Mouse (Mus musculus) hindbrain, embryonic 15.5 days (tissue): ENCODE measurements around the gene Mb21d2. TPM values are rescaled to one million over a fixed set of nuclear protein-coding genes. Genes with fewer than 3 reads are reported as not detected.

Experiments used
- ATAC-seq: fragments of 200-750 bp; cut with Nextera tagmentation; 2 replicates; pipeline ENCODE4 v1.8.0; 2017; ENCODE audit warnings: low read depth, moderate number of reproducible peaks, moderate TSS enrichment; ENCODE audit not compliant: low FRiP score
- H3K27ac ChIP-seq: fragments of 300-500 bp; sonication (generic); replicated peaks from 2 replicates; pipeline ENCODE4 v1.5.1; 2015; ENCODE audit warnings: mild to moderate bottlenecking, inconsistent platforms
- H3K27me3 ChIP-seq: fragments of 300-500 bp; sonication (generic); 2 replicates; pipeline ENCODE4 v1.6.1; 2015; ENCODE audit warnings: control low read depth, inconsistent platforms
- H3K36me3 ChIP-seq: fragments of 300-500 bp; sonication (generic); 2 replicates; pipeline ENCODE4 v1.6.1; 2015; ENCODE audit warnings: control low read depth, inconsistent platforms
- H3K4me1 ChIP-seq: fragments of 300-500 bp; sonication (generic); replicated peaks from 2 replicates; pipeline ENCODE4 v1.6.1; 2015; ENCODE audit warnings: control low read depth, inconsistent platforms
- H3K4me2 ChIP-seq: fragments of 300-500 bp; sonication (generic); 2 replicates; pipeline ENCODE4 v1.6.1; 2015; ENCODE audit warnings: moderate library complexity, mild to moderate bottlenecking, inconsistent platforms
- H3K4me3 ChIP-seq: fragments of 300-500 bp; sonication (generic); 2 replicates; pipeline ENCODE4 v1.5.1; 2015; ENCODE audit warnings: mild to moderate bottlenecking, inconsistent platforms
- H3K9ac ChIP-seq: fragments of 300-500 bp; sonication (generic); 2 replicates; pipeline ENCODE4 v1.6.1; 2015; ENCODE audit warnings: inconsistent platforms
- H3K9me3 ChIP-seq: fragments of 300-500 bp; sonication (generic); 2 replicates; pipeline ENCODE4 v1.6.1; 2016; ENCODE audit warnings: control low read depth, inconsistent platforms
- WGBS: fragments of 180-500 bp; shearing (Covaris S2); methylation state at CpG from one replicate; pipeline ENCODE4 v1.1.7; 2015; 5-methylcytosine and 5-hydroxymethylcytosine counted together
- polyA plus RNA-seq: library from polyadenylated mRNA; unstranded; fragments of >200 nt; fragmentation: Nextera tagmentation; extraction: Ambion mirVana; gene quantifications from 2 replicates; pipeline ENCODE4 v1.2.1, GENCODE M21; 2015

Gene Mb21d2
- polyA plus RNA-seq, 1 experiment from 2014 or later, result 22.5 TPM

- no peak for ATAC-seq
- no peak overlapping the region for H3K27ac ChIP-seq
- peaks cover 56% of the 10 kb centered on the region for H3K4me1 ChIP-seq
- WGBS, result 30% methylated on average over 9 of the region's 9 CpGs
- H3K36me3 ChIP-seq, result no peaks in the 10 kb centered on the region
- H3K4me3 ChIP-seq, result no peak overlapping the region
- no peak overlapping the region for H3K9ac ChIP-seq
- no peaks in the 10 kb centered on the region for H3K9me3 ChIP-seq
- no peak overlapping the region; the same call in 1 of the 2 replicates for H3K4me2 ChIP-seq
- H3K27me3 ChIP-seq, result no peaks in the 10 kb centered on the region
These were observed 52.3 kb downstream of the Mb21d2 start for GRCm38 (mm10) chr16:28877162-28877662.

- Histone ChIP-seq H3K27ac (no peak overlapping the region), H3K9me3 (no peaks in the 10 kb centered on the region), H3K4me2 (no peak overlapping the region), H3K36me3 (no peaks in the 10 kb centered on the region), H3K4me3 (no peak overlapping the region), H3K4me1 (peaks cover 56% of the 10 kb centered on the region), H3K27me3 (no peaks in the 10 kb centered on the region), H3K9ac (no peak overlapping the region)
- ATAC-seq, result peak; percentile 35; the same call in 1 of the 2 replicates
- 46% methylated on average over 8 of the region's 8 CpGs for whole genome bisulfite sequencing
These were observed 56.0 kb downstream of the Mb21d2 start for GRCm38 (mm10) chr16:28873404-28873895.

- Histone ChIP-seq H3K27ac (no peak overlapping the region), H3K27me3 (no peaks in the 10 kb centered on the region), H3K9me3 (no peaks in the 10 kb centered on the region), H3K4me2 (no peak overlapping the region), H3K9ac (no peak overlapping the region), H3K36me3 (no peaks in the 10 kb centered on the region), H3K4me3 (no peak overlapping the region), H3K4me1 (peaks cover 48% of the 10 kb centered on the region)
- 53% methylated on average over 9 of the region's 9 CpGs for WGBS
- no peak for ATAC-seq
These were observed 58.6 kb downstream of the Mb21d2 start for GRCm38 (mm10) chr16:28870860-28871259.

- ATAC-seq, result no peak
- Histone ChIP-seq H3K27me3 (no peaks in the 10 kb centered on the region), H3K4me2 (no peak overlapping the region), H3K27ac (no peak overlapping the region), H3K9me3 (no peaks in the 10 kb centered on the region), H3K9ac (no peak overlapping the region), H3K4me1 (peaks cover 48% of the 10 kb centered on the region), H3K36me3 (no peaks in the 10 kb centered on the region), H3K4me3 (no peak overlapping the region)
- WGBS, result 73% methylated on average over 5 of the region's 5 CpGs
These were observed 59.0 kb downstream of the Mb21d2 start for GRCm38 (mm10) chr16:28870456-28870855.

- Histone ChIP-seq H3K4me1 (peaks cover 45% of the 10 kb centered on the region), H3K9me3 (no peaks in the 10 kb centered on the region), H3K27ac (no peak overlapping the region), H3K27me3 (no peaks in the 10 kb centered on the region), H3K4me3 (no peak overlapping the region), H3K9ac (no peak overlapping the region), H3K4me2 (no peak overlapping the region), H3K36me3 (no peaks in the 10 kb centered on the region)
- WGBS, result 83% methylated on average over 9 of the region's 9 CpGs
- ATAC-seq, result no peak
These were observed 60.6 kb downstream of the Mb21d2 start for GRCm38 (mm10) chr16:28868864-28869263.

GRCm38 (mm10) chr16:28866584-28867295 is 62.7 kb downstream of the Mb21d2 start:
- Histone ChIP-seq H3K4me1 (peaks cover 26% of the 10 kb centered on the region), H3K9ac (no peak overlapping the region), H3K9me3 (no peaks in the 10 kb centered on the region), H3K27me3 (no peaks in the 10 kb centered on the region), H3K4me2 (no peak overlapping the region), H3K27ac (no peak overlapping the region), H3K36me3 (no peaks in the 10 kb centered on the region), H3K4me3 (no peak overlapping the region)
- ATAC-seq, result no peak
- WGBS, result 35% methylated on average over 8 of the region's 8 CpGs

- no peaks in the 10 kb centered on the region for H3K36me3 ChIP-seq
- no peak for ATAC-seq
- H3K4me3 ChIP-seq, result no peak overlapping the region
- no peaks in the 10 kb centered on the region for H3K9me3 ChIP-seq
- WGBS, result 77% methylated on average over 6 of the region's 6 CpGs
- H3K27ac ChIP-seq, result no peak overlapping the region
- H3K4me1 ChIP-seq, result peaks cover 19% of the 10 kb centered on the region
- H3K4me2 ChIP-seq, result no peak overlapping the region
- H3K27me3 ChIP-seq, result no peaks in the 10 kb centered on the region
- no peak overlapping the region for H3K9ac ChIP-seq
These were observed 65.9 kb downstream of the Mb21d2 start for GRCm38 (mm10) chr16:28863616-28864015.

GRCm38 (mm10) chr16:28862093-28862492 is 67.4 kb downstream of the Mb21d2 start:
- H3K36me3 ChIP-seq, result no peaks in the 10 kb centered on the region
- ATAC-seq, result no peak
- H3K27me3 ChIP-seq, result no peaks in the 10 kb centered on the region
- H3K9me3 ChIP-seq, result no peaks in the 10 kb centered on the region
- no peak overlapping the region for H3K4me2 ChIP-seq
- 77% methylated on average over 7 of the region's 7 CpGs for WGBS
- no peak overlapping the region for H3K4me3 ChIP-seq
- H3K4me1 ChIP-seq, result peaks cover 26% of the 10 kb centered on the region
- no peak overlapping the region for H3K27ac ChIP-seq
- H3K9ac ChIP-seq, result no peak overlapping the region

GRCm38 (mm10) chr16:28859678-28860077 is 69.8 kb downstream of the Mb21d2 start:
- Histone ChIP-seq H3K9me3 (no peaks in the 10 kb centered on the region), H3K4me2 (no peak overlapping the region), H3K4me3 (no peak overlapping the region), H3K27ac (no peak overlapping the region), H3K4me1 (peaks cover 21% of the 10 kb centered on the region), H3K36me3 (no peaks in the 10 kb centered on the region), H3K9ac (no peak overlapping the region), H3K27me3 (no peaks in the 10 kb centered on the region)
- 21% methylated on average over 7 of the region's 7 CpGs for WGBS
- no peak for ATAC-seq

GRCm38 (mm10) chr16:28859009-28859288 is 70.5 kb downstream of the Mb21d2 start:
- peak; percentile 42; the same call in 1 of the 2 replicates for ATAC-seq
- H3K9ac ChIP-seq, result no peak overlapping the region
- H3K4me1 ChIP-seq, result peaks cover 21% of the 10 kb centered on the region
- H3K27me3 ChIP-seq, result no peaks in the 10 kb centered on the region
- H3K4me2 ChIP-seq, result no peak overlapping the region
- no peak overlapping the region for H3K4me3 ChIP-seq
- no peak overlapping the region for H3K27ac ChIP-seq
- H3K9me3 ChIP-seq, result no peaks in the 10 kb centered on the region
- no peaks in the 10 kb centered on the region for H3K36me3 ChIP-seq
- WGBS, result 80% methylated on average over 7 of the region's 7 CpGs

GRCm38 (mm10) chr16:28858210-28859008 is 71.1 kb downstream of the Mb21d2 start:
- H3K9ac ChIP-seq, result no peak overlapping the region
- peaks cover 21% of the 10 kb centered on the region for H3K4me1 ChIP-seq
- no peak overlapping the region for H3K27ac ChIP-seq
- no peaks in the 10 kb centered on the region for H3K27me3 ChIP-seq
- WGBS, result 75% methylated on average over 18 of the region's 18 CpGs
- peak; percentile 59 for ATAC-seq
- no peak overlapping the region for H3K4me3 ChIP-seq
- no peak overlapping the region for H3K4me2 ChIP-seq
- no peaks in the 10 kb centered on the region for H3K9me3 ChIP-seq
- H3K36me3 ChIP-seq, result no peaks in the 10 kb centered on the region

GRCm38 (mm10) chr16:28851409-28851821 is 78.1 kb downstream of the Mb21d2 start:
- Histone ChIP-seq H3K4me3 (no peak overlapping the region), H3K27ac (peak overlapping the region; percentile 70), H3K36me3 (no peaks in the 10 kb centered on the region), H3K27me3 (no peaks in the 10 kb centered on the region; the same call in 1 of the 2 replicates), H3K4me1 (peaks cover 32% of the 10 kb centered on the region), H3K9ac (no peak overlapping the region), H3K9me3 (no peaks in the 10 kb centered on the region), H3K4me2 (peak overlapping the region; percentile 46)
- WGBS, result 11% methylated on average over 11 of the region's 11 CpGs
- peak; percentile 92 for ATAC-seq
